Mouse (Mus musculus) megakaryocyte, adult 5-6 weeks (primary cell): ENCODE measurements around the gene Rab43. TPM values are rescaled to one million over a fixed set of nuclear protein-coding genes. Genes with fewer than 3 reads are reported as not detected.
"Not testable (repeated sequence)": the region's sequence is repeated elsewhere in the genome, so short reads cannot be mapped to it uniquely, and the experiment has no call there.

Experiments
- ATAC-seq: 2 replicates; pipeline ENCODE4 v1.8.0; 2016; ENCODE audit warnings: mild to moderate bottlenecking, inconsistent platforms; ENCODE audit not compliant: poor library complexity, severe bottlenecking
- total RNA-seq, 2 experiments: library from RNA; stranded (forward) in 1 of 2; stranded (reverse) in 1 of 2; fragments of 153-499, 151-499 nt in 1 of 2; fragments of 221-1000, 200-1000 nt in 1 of 2; gene quantifications; 2 replicates each; pipeline versions ENCODE4 v1.2.3 to v1.2.4; 2015 to 2017

Rab43 gene
- total RNA-seq, 2 experiments from 2014 or later, result 12.7 to 36.4 TPM

DNA sequence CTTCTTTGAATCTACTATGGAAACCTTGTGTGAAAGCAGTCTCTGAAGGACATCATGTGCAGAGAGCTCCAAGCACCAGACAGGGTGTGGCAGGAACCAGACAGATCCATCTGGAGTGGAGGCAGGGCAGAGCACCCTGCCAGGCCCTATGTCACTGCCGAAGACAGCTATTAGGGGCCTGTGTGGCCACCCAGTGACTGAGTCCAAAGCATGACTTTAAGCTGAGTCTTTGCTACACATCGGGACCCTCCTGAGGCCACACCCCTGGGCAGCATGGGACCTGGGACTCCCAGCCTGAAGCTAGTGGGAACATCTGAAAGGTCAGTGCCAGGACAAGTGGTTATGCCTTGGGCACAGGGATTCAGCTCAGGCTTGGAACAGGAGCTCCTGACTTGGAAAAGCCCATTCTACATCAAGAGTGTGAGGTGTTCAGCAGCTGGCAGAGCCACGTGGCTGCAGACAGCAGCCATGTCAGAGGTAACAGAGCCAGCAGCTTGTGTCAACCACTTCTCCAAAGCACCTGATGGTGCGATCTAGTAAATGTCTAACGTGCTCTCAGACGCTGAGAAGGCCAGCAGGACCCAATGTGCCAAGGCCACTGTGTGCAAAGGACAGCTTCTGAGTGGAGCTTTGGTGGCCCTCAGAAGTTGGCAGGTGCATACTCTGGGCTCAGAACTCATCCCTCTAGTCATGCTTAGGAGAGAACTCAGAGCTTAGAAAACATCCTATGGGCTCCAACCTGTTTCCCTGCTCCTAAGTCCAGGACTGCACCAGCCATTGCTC lies 24.7 kb downstream of the Rab43 start:
- no peak for ATAC-seq

DNA sequence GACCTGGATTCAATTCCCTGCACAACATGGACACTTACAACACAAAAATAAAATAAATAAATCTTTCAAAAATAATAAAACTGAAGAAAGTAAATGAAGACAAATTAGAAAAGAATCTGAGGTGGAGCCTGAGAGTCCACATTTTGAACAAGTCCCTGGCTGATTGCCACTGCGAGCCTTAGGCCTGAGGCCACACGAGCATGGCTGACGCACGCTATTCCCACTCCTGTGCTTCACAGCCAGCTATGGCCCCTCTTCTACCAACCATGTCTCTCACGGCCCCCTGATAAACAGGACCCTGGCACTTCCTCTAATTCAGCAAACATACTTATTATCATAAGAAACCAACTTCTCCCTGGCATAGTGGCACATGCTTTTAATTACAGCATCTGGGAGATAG lies 25.3 kb downstream of the Rab43 start:
- no peak for ATAC-seq

DNA sequence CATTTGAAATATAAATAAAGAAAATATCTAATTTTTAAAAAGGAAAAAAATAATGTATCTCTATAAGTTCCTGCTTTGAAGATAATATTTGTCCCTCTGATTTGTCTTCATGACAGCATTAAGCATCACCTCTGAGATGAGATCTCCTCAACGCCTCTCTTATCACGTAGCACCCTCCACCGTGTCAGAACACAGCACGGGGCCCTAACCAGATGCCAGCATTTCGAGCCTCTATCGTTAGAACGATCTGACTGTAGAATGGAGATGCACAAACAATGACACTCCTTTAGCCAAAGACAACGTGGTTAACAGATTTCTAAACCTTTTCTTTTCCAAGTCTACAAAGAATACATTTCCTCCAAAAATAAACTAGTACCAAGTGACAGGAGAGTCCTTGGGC lies 27.9 kb downstream of the Rab43 start:
- ATAC-seq, result no peak

DNA sequence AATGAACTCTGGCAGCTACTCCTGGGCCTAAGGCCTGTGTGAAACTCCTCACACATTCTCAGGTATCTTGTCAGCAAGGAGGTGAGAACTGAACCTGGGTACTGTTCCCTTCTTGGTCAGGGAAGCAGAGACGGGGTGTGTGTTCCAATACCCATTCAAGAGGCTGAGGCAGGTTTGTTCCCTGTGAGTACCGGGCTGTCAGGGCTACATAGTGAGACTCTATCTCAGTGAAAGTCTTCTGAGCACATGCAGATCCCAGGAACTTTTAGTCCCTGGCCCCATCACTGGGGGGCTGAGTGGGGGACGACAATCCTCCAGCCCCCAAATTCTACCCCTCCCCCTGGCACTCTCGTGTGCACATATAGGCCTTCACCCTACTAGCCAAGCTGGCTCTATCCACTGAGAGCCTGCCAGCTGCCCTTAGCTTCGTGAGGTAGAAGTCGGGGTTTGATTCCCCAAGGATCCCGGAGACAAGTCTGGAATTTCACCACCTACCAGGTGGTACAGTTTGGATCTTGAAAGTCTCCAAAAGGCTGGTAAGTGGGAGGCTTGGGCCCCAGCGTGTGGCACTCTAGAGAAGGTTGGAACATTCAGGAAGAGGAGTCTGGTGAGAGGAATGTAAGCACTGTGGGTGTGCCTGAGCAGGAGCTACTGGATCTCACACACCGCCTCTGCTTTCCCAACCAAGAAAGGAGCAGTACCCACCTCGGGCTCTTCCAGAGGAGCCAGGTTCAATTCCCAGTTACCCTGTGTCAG lies 31.2 kb downstream of the Rab43 start:
- ATAC-seq, result no peak

DNA sequence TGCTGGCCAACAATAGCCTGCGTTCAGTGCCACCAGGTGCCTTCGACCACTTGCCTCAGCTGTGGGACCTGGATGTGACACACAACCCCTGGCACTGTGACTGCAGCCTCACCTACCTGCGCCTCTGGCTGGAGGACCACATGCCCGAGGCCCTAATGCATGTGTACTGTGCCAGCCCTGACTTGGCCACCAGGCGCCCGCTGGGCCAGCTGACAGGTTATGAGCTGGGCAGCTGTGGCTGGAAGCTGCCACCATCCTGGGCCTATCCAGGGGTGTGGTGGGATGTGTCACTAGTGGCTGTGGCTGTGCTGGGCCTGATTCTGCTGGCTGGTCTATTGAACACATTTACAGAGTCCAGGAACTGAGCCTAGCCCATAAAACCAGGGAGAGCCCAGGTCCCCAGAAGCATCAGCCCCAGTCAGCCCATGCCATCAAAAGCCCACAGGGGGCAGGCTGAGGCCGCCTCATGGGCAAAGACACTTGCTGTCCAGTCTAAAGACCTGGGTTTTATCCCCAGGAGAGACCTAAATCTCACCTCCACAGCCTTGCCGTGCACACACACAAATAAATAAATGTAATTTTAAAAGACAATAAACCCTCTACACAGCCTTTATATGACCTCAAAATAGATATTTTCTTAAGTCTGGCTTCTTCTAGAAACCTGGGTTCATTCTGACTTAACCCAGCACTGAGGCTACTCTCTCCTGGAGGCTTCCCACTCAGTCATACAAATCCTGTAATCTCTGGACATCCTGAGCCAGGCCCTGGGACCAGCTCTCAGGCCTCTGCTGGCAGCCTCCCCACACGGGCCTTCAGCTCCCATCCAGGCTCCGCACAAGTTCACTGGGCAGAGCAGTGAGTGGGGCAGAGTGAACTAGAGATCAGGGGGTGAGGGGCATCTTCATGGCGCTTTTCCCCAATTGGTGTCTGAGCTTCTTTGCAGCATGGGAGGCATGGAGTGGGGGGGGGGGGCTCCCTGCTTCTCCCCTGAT lies 32.5 kb downstream of the Rab43 start:
- peak; percentile 55 for ATAC-seq

DNA sequence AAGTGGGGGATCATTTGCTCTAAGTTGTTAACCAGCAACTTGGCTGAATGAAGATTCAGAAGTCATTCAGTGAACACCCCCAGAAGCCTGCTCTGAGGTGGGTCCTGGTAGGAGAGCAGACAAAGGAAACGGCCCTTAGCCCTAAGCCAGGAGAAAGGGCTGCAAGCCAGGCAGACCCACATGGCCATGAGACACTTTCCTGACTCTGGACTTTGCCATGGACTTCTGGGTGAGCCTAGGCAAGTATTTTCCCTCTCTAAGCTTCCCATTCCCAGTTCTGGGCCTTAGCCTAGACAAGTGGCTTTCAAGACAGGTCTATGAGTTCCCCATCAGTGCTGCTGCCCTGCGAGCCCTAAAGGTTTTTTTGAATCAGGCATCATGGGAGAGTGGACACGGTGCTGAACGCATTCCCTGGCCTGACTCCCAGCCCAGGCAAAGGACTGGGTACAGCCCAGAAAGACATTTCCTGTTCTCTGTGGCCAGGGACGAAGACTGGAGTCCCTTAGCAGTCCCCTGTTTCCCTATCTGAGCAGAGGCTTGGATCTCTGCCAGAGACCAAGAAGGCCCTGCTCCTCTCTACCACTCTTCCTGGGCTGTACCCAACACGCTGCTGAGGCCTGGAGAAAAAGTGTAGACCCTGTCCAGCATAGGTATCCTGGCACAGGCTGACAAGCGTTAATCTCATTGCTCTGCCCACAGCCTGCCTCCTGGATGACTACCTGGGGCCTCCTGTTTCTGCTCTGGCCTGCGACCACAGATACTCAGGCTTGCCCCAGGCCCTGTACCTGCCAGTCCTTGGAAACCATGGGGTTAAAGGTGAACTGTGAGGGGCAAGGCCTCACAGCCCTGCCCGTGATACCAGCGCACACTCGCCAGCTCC lies 33.4 kb downstream of the Rab43 start:
- no peak for ATAC-seq

DNA sequence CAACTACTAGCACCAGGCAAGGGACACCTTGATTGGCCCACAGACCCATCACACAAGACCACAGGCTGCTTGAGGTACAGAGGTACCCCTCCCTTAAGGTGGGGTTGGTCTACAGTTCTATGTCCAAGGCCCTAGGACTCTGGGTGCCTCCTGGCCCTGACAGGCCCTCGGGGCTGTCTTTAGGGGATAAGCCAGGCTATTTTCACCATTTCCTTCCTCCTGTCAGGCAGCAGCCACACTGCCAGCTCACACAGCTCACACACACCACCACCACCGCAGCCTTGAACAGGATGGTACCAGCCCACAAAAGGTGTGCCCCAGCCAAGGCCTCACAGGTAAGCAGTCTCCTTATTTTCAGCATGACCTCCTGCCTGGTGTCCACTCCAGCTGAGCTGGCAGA lies 34.1 kb downstream of the Rab43 start, which contains the start of gene Gp9:
TSS of gene Gp9 (plus strand) at position 231 of the 400 bp plus-strand sequence.
- peak; percentile 31; the same call in 1 of the 2 replicates for ATAC-seq

DNA sequence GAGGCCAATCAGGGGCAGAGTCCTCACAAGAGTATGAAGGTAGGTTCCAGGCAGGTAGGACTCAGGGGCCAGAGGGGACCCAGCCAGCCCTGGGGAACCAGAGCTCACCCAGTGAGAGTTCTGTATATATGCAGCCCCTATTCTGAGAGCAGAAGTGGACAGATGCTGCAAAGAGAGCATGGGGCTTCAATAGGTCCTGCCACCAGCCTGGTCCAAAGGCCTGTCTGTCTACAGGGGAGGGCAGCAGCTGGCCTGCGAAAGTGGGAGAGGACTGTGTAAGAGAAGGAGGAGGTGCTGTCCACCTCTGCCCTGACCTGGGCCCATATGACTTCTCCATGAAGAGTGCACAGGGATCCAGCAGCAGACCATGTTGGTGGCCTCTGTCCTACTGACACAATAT lies 35.3 kb downstream of the Rab43 start:
- ATAC-seq, result no peak

DNA sequence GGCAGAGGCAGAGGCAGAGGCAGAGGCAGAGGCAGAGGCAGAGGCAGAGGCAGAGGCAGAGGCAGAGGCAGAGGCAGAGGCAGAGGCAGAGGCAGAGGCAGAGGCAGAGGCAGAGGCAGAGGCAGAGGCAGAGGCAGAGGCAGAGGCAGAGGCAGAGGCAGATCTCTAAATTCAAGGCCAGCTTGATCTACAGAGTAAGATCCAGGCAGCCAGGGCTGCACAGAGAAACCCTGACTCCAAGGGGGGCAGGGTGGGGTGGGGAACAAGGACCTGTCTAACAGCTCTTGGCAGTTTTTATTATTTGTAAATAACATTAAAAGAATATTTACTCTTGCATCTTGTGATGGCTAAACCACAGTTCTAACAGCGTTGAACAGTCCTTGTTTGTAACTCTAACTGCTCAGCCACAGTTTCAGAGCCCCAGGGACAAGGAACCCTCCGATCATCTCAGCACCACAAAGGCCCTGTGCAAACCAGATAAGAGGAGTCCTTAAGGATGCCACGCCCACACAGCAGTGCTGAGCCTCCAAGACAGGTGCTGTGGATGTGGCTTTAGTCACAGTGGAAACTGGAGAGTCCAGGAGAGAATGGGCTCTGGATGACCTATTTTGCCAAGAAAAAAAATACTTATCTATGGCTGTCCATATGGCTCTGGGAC lies 36.2 kb downstream of the Rab43 start:
- peak; percentile 46; the same call in 1 of the 2 replicates for ATAC-seq

DNA sequence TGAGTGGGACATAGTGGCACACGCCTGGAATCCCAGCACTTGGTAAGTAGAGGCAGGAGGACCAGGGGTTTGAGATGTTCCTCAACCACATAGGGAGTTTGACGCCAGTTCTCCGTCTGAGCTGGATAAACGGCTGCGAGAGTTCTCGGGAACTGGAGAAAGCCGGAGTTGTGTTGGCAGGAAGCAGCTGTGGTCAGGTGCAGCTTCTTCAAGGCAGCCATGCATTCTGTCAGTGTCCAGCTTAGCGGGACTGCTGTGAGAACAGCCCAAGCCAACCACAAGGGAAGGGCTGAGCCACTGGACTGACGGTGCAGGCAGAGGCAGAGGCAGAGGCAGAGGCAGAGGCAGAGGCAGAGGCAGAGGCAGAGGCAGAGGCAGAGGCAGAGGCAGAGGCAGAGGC lies 37.1 kb downstream of the Rab43 start:
- ATAC-seq, result no peak

DNA sequence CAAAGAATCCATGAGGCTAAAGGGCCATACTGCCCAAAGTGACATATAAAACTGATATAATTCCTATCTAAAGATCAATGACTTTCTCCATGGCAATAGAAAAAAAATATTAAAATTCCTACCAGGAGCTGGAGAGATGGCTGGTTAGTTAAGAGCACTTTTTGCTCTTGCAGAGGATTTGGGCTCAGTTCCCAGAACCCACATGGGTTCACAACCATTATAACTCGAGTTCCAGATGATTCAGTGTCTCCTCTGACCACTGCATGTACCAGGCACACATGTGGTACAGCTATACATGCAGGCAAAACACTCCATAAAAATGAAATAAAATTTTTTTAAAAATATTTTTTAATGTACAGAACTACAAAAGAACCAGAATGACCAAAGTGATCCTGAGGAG lies 37.5 kb downstream of the Rab43 start:
- ATAC-seq, result no peak

DNA sequence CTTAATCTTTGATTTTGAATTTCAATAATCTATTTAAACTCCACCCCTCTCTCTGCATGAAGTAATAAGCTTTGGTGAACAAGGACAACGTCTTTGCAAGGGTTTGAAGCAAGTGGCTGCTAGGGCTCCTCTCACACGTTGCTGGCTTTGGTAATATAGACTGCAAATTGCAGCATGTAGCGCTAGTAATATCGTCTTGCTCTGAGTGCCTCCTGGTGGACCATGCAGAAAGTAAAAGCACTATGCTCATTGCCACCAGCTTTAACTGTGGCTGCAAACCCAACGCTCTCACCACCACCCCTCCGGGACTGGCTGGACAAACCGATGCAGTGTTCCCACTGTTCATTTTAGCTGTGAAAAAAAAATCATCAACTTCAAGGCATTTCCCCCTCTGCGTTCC lies 41.3 kb downstream of the Rab43 start:
- 0 out of 2 replicates have a peak, but pooled peaks have one; percentile 47 for ATAC-seq

DNA sequence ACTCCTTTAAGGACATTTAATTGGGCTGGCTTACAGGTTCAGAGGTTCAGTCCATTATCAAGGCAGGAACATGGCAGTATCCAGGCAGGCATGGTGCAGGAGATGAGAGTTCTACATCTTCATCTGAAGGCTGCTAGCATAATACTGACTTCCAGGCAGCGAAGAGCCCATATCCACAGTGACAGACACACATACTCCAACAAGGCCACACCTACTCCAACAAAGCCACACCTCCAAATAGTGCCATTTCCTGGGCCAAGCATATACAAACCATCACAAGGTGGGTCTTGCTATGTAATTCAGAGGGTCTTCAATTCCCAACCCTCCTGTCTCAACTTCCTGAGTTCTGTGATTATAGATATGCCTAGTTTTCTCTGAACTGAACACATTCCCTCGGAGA lies 47.7 kb downstream of the Rab43 start:
- not testable (repeated sequence) for ATAC-seq

DNA sequence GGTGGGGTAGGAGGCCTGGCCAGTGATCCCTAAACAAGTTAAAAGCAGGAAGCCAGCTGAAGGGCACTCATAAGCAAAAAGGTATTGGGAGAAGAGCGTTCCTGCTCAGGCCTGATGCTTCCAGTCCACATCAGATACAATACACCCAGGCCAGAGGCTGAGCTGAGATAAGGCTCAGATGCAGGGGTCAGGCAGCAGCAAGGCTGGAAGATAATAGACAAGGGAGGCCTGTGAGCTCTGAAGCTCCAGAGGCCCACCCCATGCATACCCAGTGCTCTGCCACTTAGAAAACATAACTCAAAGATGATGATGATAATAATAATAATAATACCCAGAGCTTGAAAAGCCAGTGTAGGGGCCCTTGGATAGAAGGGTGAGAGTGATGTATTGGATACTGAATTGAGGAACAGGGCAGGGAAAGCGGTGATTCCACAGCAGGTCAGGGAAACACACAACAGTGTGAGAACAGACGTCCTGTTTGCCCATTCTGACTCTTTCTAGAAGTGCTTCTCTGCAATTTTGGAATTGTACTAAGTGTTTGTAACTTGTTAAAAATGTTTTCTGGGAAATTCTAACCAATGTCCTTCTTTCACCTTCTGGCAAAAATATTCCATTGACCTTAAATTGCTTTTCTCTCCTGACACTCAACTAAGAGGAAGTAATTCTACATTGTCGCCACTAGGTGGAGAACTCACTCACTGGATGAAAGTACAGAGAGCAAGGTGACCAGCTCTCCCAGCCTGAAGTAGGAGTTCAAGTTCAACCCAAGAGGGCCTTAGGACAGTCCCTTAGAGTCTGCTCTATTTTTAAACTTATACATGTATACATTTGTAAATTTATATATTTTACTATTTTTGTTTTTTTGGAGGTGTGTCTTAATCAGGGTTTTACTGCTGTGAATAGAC lies 48.3 kb downstream of the Rab43 start:
- peak; percentile 84 for ATAC-seq

DNA sequence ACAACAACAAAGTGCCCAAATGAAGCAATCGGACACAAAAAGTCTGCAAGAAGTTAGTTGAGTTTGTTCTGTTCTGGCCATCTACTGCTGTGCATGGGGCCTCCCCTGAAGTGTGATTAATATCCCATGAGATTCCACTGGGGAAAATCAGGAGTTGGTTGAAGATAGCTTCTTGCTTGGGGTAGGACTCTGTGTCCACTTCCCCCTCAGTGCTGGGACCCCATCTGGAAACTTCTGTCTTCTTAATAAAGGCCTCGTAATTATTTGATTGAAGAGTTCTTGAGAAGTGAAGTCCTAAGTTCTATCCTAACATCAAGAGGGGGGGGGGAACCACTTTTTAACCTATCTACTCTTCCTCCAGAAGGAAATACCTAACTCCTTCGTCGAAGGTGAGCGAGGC lies 49.8 kb downstream of the Rab43 start:
- no peak for ATAC-seq

DNA sequence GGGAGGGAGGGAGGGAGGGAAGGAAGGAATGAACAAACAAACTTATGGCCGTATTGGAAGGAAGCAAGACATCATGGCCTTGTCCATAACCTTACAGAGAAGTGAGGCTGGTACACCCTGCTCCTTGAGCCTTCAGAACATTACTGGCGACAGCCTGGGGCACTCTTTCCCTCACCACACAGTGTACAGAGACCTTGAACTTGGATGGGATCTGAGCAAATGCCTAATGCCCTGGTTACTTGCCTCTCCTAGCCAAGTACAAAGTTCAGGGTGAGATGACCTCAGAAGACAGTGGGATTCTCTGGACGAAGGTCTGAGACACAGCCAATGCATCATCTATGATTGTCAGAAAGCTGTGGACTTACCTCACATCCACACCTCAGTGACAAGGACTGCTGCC lies 52.1 kb downstream of the Rab43 start:
- no peak for ATAC-seq

DNA sequence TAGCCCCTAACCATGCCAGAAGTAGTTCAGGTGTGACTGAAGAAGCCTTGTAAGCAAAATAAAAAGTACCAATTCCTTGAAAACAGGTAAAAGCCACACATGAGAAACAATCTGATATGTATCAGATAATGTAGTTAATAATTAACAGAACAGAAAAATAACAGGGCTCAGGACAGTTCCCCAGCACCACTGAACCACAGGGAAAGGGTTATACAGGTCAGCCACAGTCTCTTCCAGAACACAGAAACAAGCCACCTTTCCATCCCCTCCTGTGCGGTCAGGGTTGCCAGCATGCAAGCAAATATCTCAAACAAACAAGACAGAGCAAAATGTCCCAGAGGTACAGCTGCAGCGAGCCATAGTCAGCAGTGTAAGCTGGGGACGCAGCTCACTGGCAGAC lies 52.6 kb downstream of the Rab43 start:
- ATAC-seq, result no peak

DNA sequence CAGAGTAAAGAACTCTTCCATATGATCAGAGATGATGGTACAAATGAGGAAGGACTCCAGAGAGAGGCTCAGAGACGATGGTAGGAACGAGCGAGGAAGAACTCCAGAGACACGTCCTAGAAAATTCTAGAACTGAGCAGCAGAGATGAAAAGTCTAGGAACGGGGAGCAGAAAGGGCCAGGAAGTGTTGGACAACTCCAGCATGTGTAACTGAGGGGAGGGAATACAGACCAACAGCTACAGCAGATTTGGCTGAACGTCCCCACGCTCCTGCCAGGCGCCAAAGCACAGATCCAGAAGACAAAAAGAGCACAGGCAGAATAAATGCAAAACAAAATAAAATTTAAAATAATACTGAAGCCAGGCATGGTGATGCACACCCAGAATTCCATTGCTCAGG lies 55.1 kb downstream of the Rab43 start:
- no peak for ATAC-seq
